In genomic region chr9:62049166-62049565, GRCm38 (mm10) we compare ENCODE assay signal across 31 mouse cellular contexts. TPM values are rescaled to one million over a fixed set of nuclear protein-coding genes. Genes with fewer than 3 reads are reported as not detected.
DNase-seq lines count a peak whose midpoint lies in the region; ATAC-seq lines count a peak whose summit lies in the region.
"Had no signal": no experiment of that assay in that cellular context is flagged by ENCODE, and none has a peak within 500 bp of the region (broad histone marks: within the 10 kb centered on the region; RNA-seq: fewer than 3 reads in every experiment).

No protein-coding gene starts in this region.

- DNase-seq in adrenal gland, postnatal 10 days, result peak; percentile 46
- DNase-seq in adrenal gland, adult 8-10 months, result no peak
- DNase-seq in kidney, adult 11 months, result peak; percentile 36
- DNase-seq in midbrain, embryonic 11.5 days (ENCODE audit: low spot score, missing footprints), result peak; percentile 56
- peak; percentile 56 to 67 for DNase-seq in kidney, postnatal 36 days
- no peak for DNase-seq in cerebellum, adult 11 months
- DNase-seq: cerebellum, adult 9-10 months; cerebellum, postnatal 36 days; embryo, embryonic 11 days; gastrocnemius, postnatal 25 days; heart, adult 18-20 months; heart, postnatal 14 days; left cerebral cortex, postnatal 4 days; liver, embryonic 13.5 days; lung, adult 18-20 months; lung, postnatal 14 days; right cerebral cortex, postnatal 4 days; thymus, adult 18-20 months; thymus, postnatal 25 days had no signal

- no peaks in the 10 kb centered on the region for H3K9me3 ChIP-seq in kidney, embryonic 15.5 days (replicated peaks)
- no peaks in the 10 kb centered on the region for H3K9me3 ChIP-seq in midbrain, embryonic 11.5 days (ENCODE audit: control insufficient read depth, low read length)
- H3K9me3 ChIP-seq in midbrain, embryonic 15.5 days, result no peaks in the 10 kb centered on the region
- H3K9me3 ChIP-seq: embryonic facial prominence, embryonic 12.5 days; G1E; intestine, embryonic 15.5 days; limb, embryonic 15.5 days; liver, embryonic 13.5 days; neural tube, embryonic 13.5 days had no signal

- H3K4me1 ChIP-seq in kidney, embryonic 15.5 days, result no peaks in the 10 kb centered on the region
- H3K4me1 ChIP-seq in midbrain, embryonic 11.5 days (ENCODE audit: control insufficient read depth, insufficient read depth, low read length), result no peaks in the 10 kb centered on the region
- no peaks in the 10 kb centered on the region for H3K4me1 ChIP-seq in midbrain, embryonic 15.5 days
- H3K4me1 ChIP-seq: intestine, embryonic 15.5 days; limb, embryonic 15.5 days; liver, embryonic 13.5 days; neural tube, embryonic 13.5 days had no signal

- no peaks in the 10 kb centered on the region for H3K27me3 ChIP-seq in kidney, embryonic 15.5 days
- no peaks in the 10 kb centered on the region for H3K27me3 ChIP-seq in midbrain, embryonic 11.5 days (ENCODE audit: control insufficient read depth, insufficient read depth, low read length)
- H3K27me3 ChIP-seq in midbrain, embryonic 15.5 days (replicated peaks), result no peaks in the 10 kb centered on the region
- H3K27me3 ChIP-seq: embryonic facial prominence, embryonic 12.5 days; intestine, embryonic 15.5 days; limb, embryonic 15.5 days; liver, embryonic 13.5 days; neural tube, embryonic 13.5 days; Patski had no signal

- no peak overlapping the region for H3K4me3 ChIP-seq in kidney, embryonic 15.5 days (replicated peaks)
- no peak overlapping the region for H3K4me3 ChIP-seq in midbrain, embryonic 11.5 days (ENCODE audit: low read depth, low read length)
- no peak overlapping the region for H3K4me3 ChIP-seq in midbrain, embryonic 15.5 days
- H3K4me3 ChIP-seq: embryonic facial prominence, embryonic 12.5 days; intestine, embryonic 15.5 days; layer of hippocampus, adult 2 months; limb, embryonic 15.5 days; liver, embryonic 13.5 days; neural tube, embryonic 13.5 days had no signal

- H3K9ac ChIP-seq in kidney, embryonic 15.5 days, result no peak overlapping the region
- H3K9ac ChIP-seq in midbrain, embryonic 11.5 days (ENCODE audit: low read length), result no peak overlapping the region
- H3K9ac ChIP-seq in midbrain, embryonic 15.5 days, result no peak overlapping the region
- H3K9ac ChIP-seq: intestine, embryonic 15.5 days; limb, embryonic 15.5 days; liver, embryonic 13.5 days; neural tube, embryonic 13.5 days had no signal

- no peak overlapping the region for H3K4me2 ChIP-seq in kidney, embryonic 15.5 days
- no peak overlapping the region for H3K4me2 ChIP-seq in midbrain, embryonic 11.5 days
- H3K4me2 ChIP-seq in midbrain, embryonic 15.5 days, result no peak overlapping the region
- H3K4me2 ChIP-seq: embryonic facial prominence, embryonic 12.5 days; intestine, embryonic 15.5 days; limb, embryonic 15.5 days; liver, embryonic 13.5 days; neural tube, embryonic 13.5 days had no signal

- WGBS in kidney, embryonic 15.5 days, result 68% methylated on average over 8 of the region's 8 CpGs
- WGBS in midbrain, embryonic 11.5 days, result 75% methylated on average over 8 of the region's 8 CpGs
- 56% methylated on average over 8 of the region's 8 CpGs for WGBS in midbrain, embryonic 15.5 days

- H3K27ac ChIP-seq in kidney, embryonic 15.5 days, result no peak overlapping the region
- H3K27ac ChIP-seq in midbrain, embryonic 11.5 days (ENCODE audit: low read depth, low read length), result no peak overlapping the region
- no peak overlapping the region for H3K27ac ChIP-seq in midbrain, embryonic 15.5 days
- H3K27ac ChIP-seq: embryonic facial prominence, embryonic 12.5 days; hindbrain, postnatal 0 days; intestine, embryonic 15.5 days; layer of hippocampus, adult 2 months; limb, embryonic 15.5 days; liver, embryonic 13.5 days; neural tube, embryonic 13.5 days; stomach, postnatal 0 days had no signal

- no peaks in the 10 kb centered on the region for H3K36me3 ChIP-seq in kidney, embryonic 15.5 days
- no peaks in the 10 kb centered on the region for H3K36me3 ChIP-seq in midbrain, embryonic 11.5 days (ENCODE audit: control insufficient read depth, insufficient read depth, low read length)
- no peaks in the 10 kb centered on the region for H3K36me3 ChIP-seq in midbrain, embryonic 15.5 days (replicated peaks)
- H3K36me3 ChIP-seq: embryonic facial prominence, embryonic 12.5 days; G1E; intestine, embryonic 15.5 days; limb, embryonic 15.5 days; liver, embryonic 13.5 days had no signal

- ATAC-seq in kidney, embryonic 15.5 days (replicated peaks; ENCODE audit: low FRiP score), result no peak
- ATAC-seq in midbrain, embryonic 11.5 days (ENCODE audit: low FRiP score), result no peak
- ATAC-seq in midbrain, embryonic 15.5 days (replicated peaks), result no peak
- ATAC-seq: forebrain, embryonic 14.5 days; hindbrain, postnatal 0 days; intestine, embryonic 15.5 days; Patski had no signal

RNA-seq across cellular contexts. Expression of gene Paqr5, which starts 22.5 kb away (rescaled TPM):
- total RNA-seq in adrenal gland, postnatal 10 days (2021), result under 1 TPM; 0.48 to 0.51 TPM
- total RNA-seq in adrenal gland, adult 8-10 months (2022), result 1 to 10 TPM; 1.9 to 6.4 (median 4.2) TPM
- 26.8 and 28.8 TPM in 2 replicates for polyA plus RNA-seq in kidney, embryonic 15.5 days (2015; fragmentation: Nextera tagmentation; extraction: Ambion mirVana)
- 0.26 and 0.37 TPM in 2 replicates for polyA plus RNA-seq in midbrain, embryonic 11.5 days (2014; fragmentation: Nextera tagmentation; extraction: Ambion mirVana)
- 0.37 and 0.61 TPM in 2 replicates for polyA plus RNA-seq in midbrain, embryonic 15.5 days (2015; fragmentation: Nextera tagmentation; extraction: Ambion mirVana)
- total RNA-seq: gastrocnemius, postnatal 25 days; heart, postnatal 14 days had no signal
- polyA plus RNA-seq: G1E had no signal

Comparison
In these comparisons a context has a peak if more than half of its experiments do, and no peak if none do; other contexts are left out.
1. DNase-seq: peak in adrenal gland, postnatal 10 days (single experiment), kidney, adult 11 months (single experiment), midbrain, embryonic 11.5 days (single experiment) and kidney, postnatal 36 days (2 of 2); none in adrenal gland, adult 8-10 months (single experiment) and cerebellum, adult 11 months (single experiment).
2. RNA of gene Paqr5, which starts 22.5 kb away (polyA plus RNA-seq): 26.8 to 28.8 TPM in kidney, embryonic 15.5 days; 0.37 to 0.61 TPM in midbrain, embryonic 15.5 days and 0.26 to 0.37 TPM in midbrain, embryonic 11.5 days; every median in the first group is over 10 times any median in the second.